Mouse (Mus musculus) heart, embryonic 14.5 days (tissue): ENCODE measurements at regions not wholly inside any gene's neighbourhood (a gene's known extent, or its start where the extent isn't known, plus 50 kb on each side); places are given as distances from the start of the nearest gene placed in this dataset.

Experiments used
- ATAC-seq: fragments of 200-750 bp; cut with Nextera tagmentation; 2 replicates; pipeline ENCODE4 v1.8.0; 2017; ENCODE audit warnings: low read depth, moderate TSS enrichment; ENCODE audit not compliant: insufficient number of reproducible peaks, insufficient read depth, low FRiP score
- H3K27ac ChIP-seq, 2 experiments: fragments of 200-500 bp in 1 of 2; fragments of 300-500 bp in 1 of 2; sonication (generic) in 1 of 2; replicated peaks in 1 of 2; 2 replicates each; pipeline ENCODE4 v1.5.1; 2012 to 2014; ENCODE audit warnings: low read depth in 2 of 2, low read length in 2 of 2, control low read depth in 1 of 2, mild to moderate bottlenecking in 1 of 2, mixed read lengths in 1 of 2; ENCODE audit not compliant: control insufficient read depth in 1 of 2, insufficient read depth in 1 of 2
- H3K27me3 ChIP-seq: fragments of 300-500 bp; sonication (generic); 2 replicates; pipeline ENCODE4 v1.6.1; 2014; ENCODE audit warnings: mild to moderate bottlenecking, low read length, control low read depth; ENCODE audit not compliant: control insufficient read depth, insufficient read depth
- H3K36me3 ChIP-seq: fragments of 300-500 bp; sonication (generic); 2 replicates; pipeline ENCODE4 v1.6.1; 2014; ENCODE audit warnings: mild to moderate bottlenecking, control low read depth, low read length, mixed read lengths; ENCODE audit not compliant: control insufficient read depth, insufficient read depth
- H3K4me1 ChIP-seq, 2 experiments: fragments of 200-500 bp in 1 of 2; fragments of 300-500 bp in 1 of 2; sonication (generic) in 1 of 2; 2 replicates each; pipeline ENCODE4 v1.6.1; 2012 to 2014; ENCODE audit warnings: low read length in 2 of 2, control low read depth in 1 of 2, mixed read lengths in 1 of 2; ENCODE audit not compliant: control insufficient read depth in 2 of 2, insufficient read depth in 2 of 2
- H3K4me2 ChIP-seq: fragments of 300-500 bp; sonication (generic); 2 replicates; pipeline ENCODE4 v1.6.1; 2014; ENCODE audit warnings: mild to moderate bottlenecking, low read length
- H3K4me3 ChIP-seq, 2 experiments: fragments of 200-500 bp in 1 of 2; fragments of 300-500 bp in 1 of 2; sonication (generic) in 1 of 2; 2 replicates each; pipeline ENCODE4 v1.5.1; 2012 to 2014; ENCODE audit warnings: low read length in 2 of 2, mild to moderate bottlenecking in 2 of 2, control low read depth in 1 of 2, low read depth in 1 of 2, moderate library complexity in 1 of 2; ENCODE audit not compliant: control insufficient read depth in 1 of 2, insufficient read depth in 1 of 2
- H3K9ac ChIP-seq: fragments of 300-500 bp; sonication (generic); 2 replicates; pipeline ENCODE4 v1.6.1; 2014; ENCODE audit warnings: mild to moderate bottlenecking, low read length
- H3K9me3 ChIP-seq: fragments of 300-500 bp; sonication (generic); 2 replicates; pipeline ENCODE4 v1.6.1; 2016; ENCODE audit warnings: low read length, control low read depth; ENCODE audit not compliant: control insufficient read depth
- WGBS: fragments of 180-500 bp; shearing (Covaris S2); extraction: QIAGEN DNeasy Blood & Tissue Kit; methylation state at CpG from one replicate; pipeline ENCODE4 v1.1.7; 2014; 5-methylcytosine and 5-hydroxymethylcytosine counted together

- 83% methylated on average over 1 of the region's 1 CpGs for WGBS
- no peak for ATAC-seq
- Histone ChIP-seq H3K9me3 (no peaks in the 10 kb centered on the region), H3K36me3 (no peaks in the 10 kb centered on the region), H3K27me3 (no peaks in the 10 kb centered on the region), H3K4me1 (no peaks in the 10 kb centered on the region), H3K4me2 (no peak overlapping the region), H3K9ac (no peak overlapping the region), H3K4me3 (no peak overlapping the region), H3K27ac (no peak overlapping the region)
Measured at GRCm38 (mm10) chr4:12316024-12316423, 144.2 kb upstream of the Fam92a start.

GRCm38 (mm10) chr4:12308332-12308731 lies 136.5 kb upstream of the Fam92a start:
- no peak for ATAC-seq
- WGBS = 88% methylated on average over 5 of the region's 5 CpGs
- Histone ChIP-seq H3K4me1 (no peaks in the 10 kb centered on the region), H3K9me3 (no peaks in the 10 kb centered on the region), H3K9ac (no peak overlapping the region), H3K27me3 (no peaks in the 10 kb centered on the region), H3K27ac (no peak overlapping the region), H3K4me2 (no peak overlapping the region), H3K4me3 (no peak overlapping the region), H3K36me3 (no peaks in the 10 kb centered on the region)

GRCm38 (mm10) chr4:12306618-12307565 lies 135.1 kb upstream of the Fam92a start:
- Histone ChIP-seq H3K9me3 (no peaks in the 10 kb centered on the region), H3K9ac (no peak overlapping the region), H3K27ac (no peak overlapping the region), H3K4me2 (no peak overlapping the region), H3K36me3 (no peaks in the 10 kb centered on the region), H3K4me1 (no peaks in the 10 kb centered on the region), H3K27me3 (no peaks in the 10 kb centered on the region), H3K4me3 (no peak overlapping the region)
- no peak for ATAC-seq
- WGBS = 68% methylated on average over 9 of the region's 9 CpGs

GRCm38 (mm10) chr4:12287079-12287686 lies 115.4 kb upstream of the Fam92a start:
- Histone ChIP-seq H3K4me3 (no peak overlapping the region), H3K9ac (no peak overlapping the region), H3K36me3 (no peaks in the 10 kb centered on the region), H3K27me3 (no peaks in the 10 kb centered on the region), H3K4me2 (no peak overlapping the region), H3K9me3 (no peaks in the 10 kb centered on the region), H3K27ac (no peak overlapping the region), H3K4me1 (no peaks in the 10 kb centered on the region)
- ATAC-seq = no peak
- 79% methylated on average over 4 of the region's 4 CpGs for WGBS

- H3K9ac ChIP-seq = no peak overlapping the region
- no peak overlapping the region for H3K4me2 ChIP-seq
- WGBS = 88% methylated on average over 1 of the region's 1 CpGs
- no peak overlapping the region for H3K27ac ChIP-seq
- no peak overlapping the region for H3K4me3 ChIP-seq
- ATAC-seq = no peak
- H3K27me3 ChIP-seq = no peaks in the 10 kb centered on the region
- H3K4me1 ChIP-seq = no peaks in the 10 kb centered on the region
- H3K9me3 ChIP-seq = no peaks in the 10 kb centered on the region
- H3K36me3 ChIP-seq = no peaks in the 10 kb centered on the region
Measured at GRCm38 (mm10) chr4:12286391-12286790, 114.6 kb upstream of the Fam92a start.

- H3K27ac ChIP-seq = no peak overlapping the region
- H3K9ac ChIP-seq = no peak overlapping the region
- no peaks in the 10 kb centered on the region for H3K4me1 ChIP-seq
- no peaks in the 10 kb centered on the region for H3K9me3 ChIP-seq
- no peak for ATAC-seq
- no peak overlapping the region for H3K4me2 ChIP-seq
- H3K4me3 ChIP-seq = no peak overlapping the region
- no peaks in the 10 kb centered on the region for H3K36me3 ChIP-seq
- no peaks in the 10 kb centered on the region for H3K27me3 ChIP-seq
Measured at GRCm38 (mm10) chr4:12285983-12286382, 114.2 kb upstream of the Fam92a start.

- Histone ChIP-seq H3K9ac (no peak overlapping the region), H3K9me3 (no peaks in the 10 kb centered on the region), H3K27me3 (no peaks in the 10 kb centered on the region), H3K36me3 (no peaks in the 10 kb centered on the region), H3K4me2 (no peak overlapping the region), H3K4me3 (no peak overlapping the region), H3K4me1 (peaks cover 6 to 7% of the 10 kb centered on the region in 2 experiments), H3K27ac (peak overlapping the region in 1 of 2 experiments; percentile 54; a peak in 1 of 4 replicates)
- ATAC-seq = peak; percentile 56
- WGBS = 21% methylated on average over 3 of the region's 3 CpGs
Measured at GRCm38 (mm10) chr4:12277949-12278348, 106.1 kb upstream of the Fam92a start.
